Mouse (Mus musculus) frontal cortex, postnatal 36 days (tissue): ENCODE results near the gene Olfr1175-ps.

Source experiments
- DNase-seq, 2 experiments: peaks; one replicate each; pipeline ENCODE4 v3.0.0; 2022; ENCODE audit warnings: low spot score in 2 of 2

Gene Olfr1175-ps

GRCm38 (mm10) chr2:88327115-88327514, at the start of gene Olfr1175-ps:
TSS of gene Olfr1175-ps (minus strand) at chr2:88327215.
- no peak for DNase-seq

- no peak for DNase-seq
Observed at GRCm38 (mm10) chr2:88356304-88356703, 29.3 kb upstream of the Olfr1175-ps start.

DNA sequence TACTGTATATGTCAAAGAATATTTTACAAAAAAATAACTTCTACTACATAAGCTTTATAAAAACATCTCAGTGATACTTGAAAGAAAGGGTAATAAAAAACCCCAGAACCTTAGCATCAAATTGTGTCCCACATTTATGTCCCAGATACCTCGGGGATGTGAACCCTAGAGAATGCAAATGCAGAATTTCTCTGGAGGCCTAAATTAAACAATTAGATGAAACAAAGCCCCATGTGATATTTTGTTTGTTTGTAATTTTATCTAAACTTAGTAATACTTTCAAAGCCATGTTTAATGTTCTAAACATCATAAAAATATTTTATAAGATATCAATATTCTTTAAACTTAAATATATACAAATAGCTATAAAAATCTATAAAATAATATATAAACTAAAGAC, 19.4 kb upstream of the Olfr1175-ps start, which contains the start of gene Olfr1177-ps:
TSS of gene Olfr1177-ps (minus strand) at position 101 of the 400 bp plus-strand sequence.
- no peak for DNase-seq

DNA sequence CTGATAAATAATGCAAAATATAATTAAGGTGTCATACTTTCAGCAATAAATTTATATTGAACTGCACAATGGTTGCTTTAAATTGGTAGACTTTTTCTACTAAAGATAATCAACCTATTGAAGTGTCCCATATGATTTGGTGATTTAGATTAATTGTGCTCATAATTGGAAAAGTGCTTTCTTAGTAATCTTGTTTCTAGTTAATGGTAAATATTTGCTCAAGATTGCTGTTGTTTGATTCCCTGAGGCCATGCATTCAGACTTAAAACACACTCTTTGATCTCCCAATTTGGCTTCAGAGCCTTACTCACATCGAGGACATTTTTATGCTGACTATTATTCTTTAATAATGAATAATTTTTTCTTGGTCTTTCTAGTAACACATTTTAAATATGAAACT, 9.4 kb upstream of the Olfr1175-ps start, which contains the start of gene Olfr1176:
TSS of gene Olfr1176 (plus strand) at position 301 of the 400 bp plus-strand sequence.
- DNase-seq: no peak

GRCm38 (mm10) chr2:88315035-88315434, 12.0 kb downstream of the Olfr1175-ps start, which contains the start of gene Olfr1174-ps:
TSS of gene Olfr1174-ps (minus strand) at chr2:88315135.
- DNase-seq: no peak

- DNase-seq: no peak
Observed at GRCm38 (mm10) chr2:88279775-88280174, 47.2 kb downstream of the Olfr1175-ps start, which contains the start of gene Olfr1173. TSS of gene Olfr1173 (minus strand) at chr2:88279875.
